Mouse (Mus musculus): ENCODE results near the gene Hectd4.

DNA sequence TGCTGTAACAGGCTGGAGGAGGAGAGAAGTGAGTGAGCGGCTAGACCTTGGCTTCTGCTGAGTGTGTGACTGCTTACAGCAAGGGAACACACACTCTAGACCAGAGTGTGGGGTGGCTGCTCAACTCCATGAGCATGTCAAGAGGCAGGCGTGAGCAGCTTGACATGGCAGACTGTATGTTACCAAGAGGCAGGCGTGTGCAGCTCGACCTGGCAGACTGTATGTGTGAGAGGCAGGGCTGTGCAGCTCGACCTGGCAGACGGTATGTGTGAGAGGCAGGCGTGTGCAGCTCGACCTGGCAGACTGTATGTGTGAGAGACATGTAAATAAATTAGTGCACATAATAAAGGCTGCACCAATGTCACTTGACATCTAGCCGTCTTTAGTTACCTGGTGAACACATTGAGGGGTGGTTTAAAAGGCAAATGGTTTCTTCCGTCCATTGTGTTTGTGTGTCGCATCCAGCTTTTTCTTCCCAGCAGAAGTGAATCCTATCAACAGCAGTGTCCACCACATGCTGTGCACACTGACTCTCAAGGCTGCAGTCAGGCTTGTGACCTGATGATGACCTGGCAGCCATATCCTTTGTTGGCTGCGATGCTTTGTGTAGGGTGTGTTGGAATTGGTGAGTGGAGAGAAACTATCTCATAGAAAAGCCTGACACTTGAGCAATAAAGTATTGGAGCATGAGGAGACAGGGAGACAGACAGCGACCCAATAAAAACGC is 106.2 kb downstream of the Hectd4 start:
- TF ChIP-seq EP300 (IDR thresholded peaks at IDR 0.05; ENCODE audit: low read depth) = no peak
- no peak for TF ChIP-seq CTCF (IDR thresholded peaks at IDR 0.05; ENCODE audit: low read depth)

Data from liver, postnatal 0 days (tissue).